Mouse (Mus musculus): ENCODE results near the gene Hist1h2bc.

DNA sequence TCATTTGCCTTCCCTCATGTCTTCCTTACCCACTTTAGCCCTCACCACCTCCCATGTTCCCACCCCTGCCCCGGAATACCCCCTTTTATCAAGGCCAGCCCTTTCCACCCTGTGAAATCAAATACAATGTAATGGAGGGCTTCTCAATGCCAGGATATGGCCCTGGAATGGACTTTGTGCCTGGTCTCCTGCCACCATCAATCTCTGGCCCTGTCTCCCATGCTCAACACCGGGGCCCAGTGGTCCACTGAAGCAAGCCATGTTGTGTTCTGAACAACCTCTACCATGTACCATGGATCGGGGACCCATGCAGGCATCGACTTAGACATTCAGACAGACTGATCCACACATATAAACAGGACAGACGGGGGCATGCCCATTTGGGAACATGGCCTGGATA is 45.7 kb downstream of the Hist1h2bc start:
- TF ChIP-seq POLR2A (IDR thresholded peaks at IDR 0.05; ENCODE audit: insufficient read length, low read depth) (no peak), USF1 (IDR thresholded peaks at IDR 0.05; ENCODE audit: low read depth) (no peak), POLR2AphosphoS2 (IDR thresholded peaks at IDR 0.05; ENCODE audit: insufficient read length, low read depth) (no peak)

Measured in myocyte (in vitro differentiated cells).